Mouse (Mus musculus) kidney, adult 11 months (tissue): Measurements from ENCODE around the gene Cep350.

Experiments
- DNase-seq: peaks from one replicate; pipeline ENCODE4 v3.0.0; 2022

The Cep350 gene

GRCm38 (mm10) chr1:155808261-155808660 is 164.8 kb downstream of the Cep350 start:
- DNase-seq, result no peak

GRCm38 (mm10) chr1:155805607-155806006 is 167.4 kb downstream of the Cep350 start:
- no peak for DNase-seq

GRCm38 (mm10) chr1:155801014-155801991 is 171.8 kb downstream of the Cep350 start:
- DNase-seq, result no peak

GRCm38 (mm10) chr1:155798000-155798399 is 175.1 kb downstream of the Cep350 start:
- DNase-seq, result no peak

DNA sequence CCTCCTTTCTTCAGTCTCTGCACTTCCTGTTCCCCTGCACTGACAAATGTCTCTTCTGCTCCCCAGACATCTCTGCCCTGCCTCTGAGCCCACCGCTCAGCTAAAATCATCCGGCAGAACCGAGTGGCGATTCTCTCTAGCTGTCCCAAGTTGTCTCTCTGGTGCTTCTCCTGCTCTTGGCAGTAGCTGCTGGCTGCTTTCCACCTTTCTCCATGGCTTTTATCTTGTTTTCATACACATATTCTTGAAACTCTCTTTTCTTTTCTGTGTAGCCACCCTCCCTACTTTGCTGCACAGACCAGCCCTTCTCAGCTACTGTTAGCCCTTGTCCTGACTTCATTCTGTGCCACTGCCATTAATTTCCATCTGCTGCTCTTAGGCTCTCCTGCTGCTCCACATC is 175.6 kb downstream of the Cep350 start:
- DNase-seq, result no peak

GRCm38 (mm10) chr1:155796757-155797405 is 176.2 kb downstream of the Cep350 start:
- DNase-seq, result no peak

GRCm38 (mm10) chr1:155795791-155796233 is 177.2 kb downstream of the Cep350 start:
- no peak for DNase-seq
